Mouse (Mus musculus) embryo, embryonic 10 days (tissue): Measurements from ENCODE around the gene 6330409D20Rik.

ENCODE experiments used
- DNase-seq: peaks from one replicate; pipeline ENCODE4 v3.0.0-alpha.2; 2015; ENCODE audit warnings: low spot score

6330409D20Rik gene

DNA sequence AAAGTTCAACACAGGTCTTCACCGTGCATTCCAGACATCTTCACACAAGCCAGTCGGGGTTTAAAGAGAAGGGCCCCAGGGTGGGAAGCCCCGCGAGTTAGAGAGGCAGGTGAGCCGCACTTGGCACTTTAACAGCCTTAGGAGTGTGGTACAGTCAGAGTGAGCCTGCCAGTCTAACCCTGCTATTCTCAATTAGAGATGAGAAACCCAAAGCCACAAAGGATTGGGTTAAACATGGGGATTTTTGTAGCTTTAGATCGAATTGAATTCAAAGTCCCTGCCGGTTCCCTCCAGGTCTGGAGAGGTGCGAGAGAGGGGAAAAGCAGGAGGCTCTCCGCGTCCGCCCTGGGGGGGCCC is at the start of gene 6330409D20Rik:
Gene 6330409D20Rik, minus strand, starts transcription at position 101 of the 357 bp plus-strand sequence.
- DNase-seq: no peak

DNA sequence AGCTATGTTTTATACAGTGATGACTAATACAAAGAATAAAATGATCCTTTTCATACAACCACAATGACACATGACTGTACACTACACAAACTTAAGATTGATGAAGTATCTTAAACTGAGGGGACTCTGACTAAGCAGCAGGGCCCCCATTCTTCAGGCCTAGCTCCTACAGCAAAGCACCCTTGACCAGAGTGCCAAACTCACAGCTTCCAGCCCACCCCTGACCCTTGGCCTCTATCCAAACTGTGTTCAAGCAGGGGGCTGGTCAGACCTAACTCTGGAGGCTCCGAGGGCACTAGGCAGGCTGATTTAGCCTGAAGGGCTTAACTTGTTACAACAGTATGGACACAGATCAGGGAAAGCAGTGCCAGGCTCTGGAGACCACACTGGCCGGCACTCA is 47.8 kb upstream of the 6330409D20Rik start:
- DNase-seq: no peak

- peak; percentile 35 for DNase-seq
Measured at GRCm38 (mm10) chr2:32787176-32787575, 46.4 kb upstream of the 6330409D20Rik start.

DNA sequence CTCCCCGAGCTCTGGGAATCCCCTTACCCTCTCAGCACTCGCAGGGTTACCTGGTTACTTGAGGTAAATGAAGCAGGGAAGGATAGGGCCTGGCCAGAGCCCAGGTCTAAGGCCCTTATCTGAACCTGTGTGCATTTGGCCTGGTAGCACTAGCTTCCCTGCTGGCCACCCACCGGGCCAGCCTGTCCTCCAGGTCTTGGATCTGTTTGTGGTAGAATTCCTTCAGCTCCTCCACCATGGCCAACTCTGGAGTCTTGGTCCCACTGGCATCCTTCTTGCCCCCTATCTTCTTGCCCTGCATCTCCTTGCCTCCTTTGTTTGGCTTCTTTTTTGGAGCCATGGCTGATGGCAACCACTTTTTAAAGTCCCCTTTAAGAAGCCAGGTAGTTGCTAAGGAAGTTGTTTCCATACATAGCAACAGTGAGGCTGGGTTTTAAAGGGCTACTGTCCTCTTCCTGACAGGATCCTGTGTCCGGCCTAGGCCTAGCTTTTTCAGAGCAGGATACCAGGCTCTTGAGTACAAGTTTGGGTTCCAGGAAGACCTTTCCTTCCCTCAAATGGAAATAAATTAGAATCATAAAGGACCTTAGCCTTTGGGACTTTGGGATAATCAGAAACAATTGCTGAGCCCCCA is 43.3 kb upstream of the 6330409D20Rik start, which contains the start of gene Cfap157:
Gene Cfap157, minus strand, starts transcription at position 381 of the 634 bp plus-strand sequence.
- DNase-seq: no peak

- DNase-seq: no peak
Measured at GRCm38 (mm10) chr2:32781710-32782109, 40.9 kb upstream of the 6330409D20Rik start.

DNA sequence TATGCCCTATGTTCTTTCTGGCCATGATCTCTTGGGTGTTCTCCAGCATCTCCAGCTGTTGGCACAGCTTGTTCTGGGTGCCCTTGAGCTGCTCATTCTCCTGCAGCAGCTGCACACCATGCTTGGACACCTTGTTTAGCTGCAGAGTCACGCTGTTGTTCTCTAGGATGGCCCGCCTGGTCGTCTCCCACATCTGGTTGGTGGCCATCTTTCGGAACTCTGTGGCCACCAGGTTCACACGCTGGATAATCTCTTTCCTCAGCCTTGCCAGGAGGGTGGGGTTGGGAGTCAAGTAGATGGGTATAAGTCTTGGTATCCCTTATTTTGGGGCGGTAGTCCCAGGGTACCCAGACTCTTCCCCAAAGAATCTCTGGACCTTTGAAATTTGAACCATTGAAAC is 38.9 kb upstream of the 6330409D20Rik start:
- no peak for DNase-seq

GRCm38 (mm10) chr2:32779131-32779530 is 38.3 kb upstream of the 6330409D20Rik start:
- DNase-seq: peak; percentile 83

DNA sequence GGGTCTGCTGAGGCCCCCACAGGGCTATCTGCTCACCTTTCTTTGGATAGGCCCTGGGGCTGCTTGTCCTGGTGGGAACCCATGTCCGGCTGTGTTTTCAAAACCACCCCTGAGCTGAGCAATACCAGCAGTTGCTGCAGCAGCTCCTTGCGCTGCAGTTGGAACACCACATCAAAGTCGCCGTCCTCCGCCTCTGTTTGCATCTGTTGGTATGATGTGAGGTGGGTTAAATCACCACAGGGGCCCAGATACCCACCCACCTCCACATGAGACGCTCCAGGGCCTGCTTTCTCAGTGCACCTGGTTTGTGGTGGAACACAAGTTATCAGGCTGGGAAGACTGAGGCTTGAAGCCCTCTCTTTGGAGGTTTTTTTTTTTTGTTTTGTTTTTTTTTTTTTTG is 37.3 kb upstream of the 6330409D20Rik start:
- no peak for DNase-seq

- peak; percentile 38 for DNase-seq
Measured at GRCm38 (mm10) chr2:32776192-32776591, 35.4 kb upstream of the 6330409D20Rik start.

DNA sequence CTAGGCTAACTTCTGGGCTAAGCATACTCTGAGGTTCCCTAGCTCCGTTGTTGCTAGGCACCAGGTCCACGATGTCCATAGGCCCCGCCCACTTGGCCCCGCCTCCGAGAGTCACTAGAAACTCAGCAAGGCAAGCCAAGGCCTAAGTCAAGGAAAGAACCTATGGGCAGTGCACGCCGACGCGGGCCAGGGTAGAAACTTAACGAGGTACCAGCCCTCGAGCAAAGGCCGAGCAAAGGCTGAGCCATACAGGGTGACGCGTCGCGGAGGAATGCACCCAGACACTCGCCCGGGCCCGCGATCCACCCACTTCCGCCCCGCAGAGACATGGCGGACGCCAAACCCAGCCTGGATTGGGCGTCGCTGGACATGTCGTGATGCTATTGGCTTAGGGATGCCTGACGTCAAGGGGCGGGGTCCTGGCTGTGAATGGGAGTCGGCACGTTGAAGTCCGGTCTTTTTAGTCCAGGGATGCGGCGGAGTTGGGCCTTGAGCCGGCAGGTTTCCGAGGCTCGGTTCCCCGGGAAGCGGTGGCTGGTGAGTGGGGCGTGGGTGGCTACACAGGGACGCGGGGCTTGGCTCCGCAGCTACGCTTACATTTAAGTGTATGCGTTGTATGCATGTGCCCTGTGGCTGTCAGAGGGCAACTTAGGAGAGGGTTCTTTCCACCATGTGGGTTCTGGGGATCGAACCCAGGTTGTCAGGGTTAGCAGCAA is 34.7 kb upstream of the 6330409D20Rik start, which contains the start of the genes Ttc16 and Ptrh1:
Gene Ttc16, minus strand, starts transcription at position 275 of the 716 bp plus-strand sequence.
Gene Ptrh1, plus strand, starts transcription at position 428 of the 716 bp plus-strand sequence.
- DNase-seq: peak; percentile 99

- no peak for DNase-seq
Measured at GRCm38 (mm10) chr2:32772626-32773279, 31.9 kb upstream of the 6330409D20Rik start.

- peak; percentile 39 for DNase-seq
Measured at GRCm38 (mm10) chr2:32771886-32772285, 31.1 kb upstream of the 6330409D20Rik start.

- peak; percentile 60 for DNase-seq
Measured at GRCm38 (mm10) chr2:32769327-32770085, 28.7 kb upstream of the 6330409D20Rik start.

- no peak for DNase-seq
Measured at GRCm38 (mm10) chr2:32768661-32769285, 28.0 kb upstream of the 6330409D20Rik start.

DNA sequence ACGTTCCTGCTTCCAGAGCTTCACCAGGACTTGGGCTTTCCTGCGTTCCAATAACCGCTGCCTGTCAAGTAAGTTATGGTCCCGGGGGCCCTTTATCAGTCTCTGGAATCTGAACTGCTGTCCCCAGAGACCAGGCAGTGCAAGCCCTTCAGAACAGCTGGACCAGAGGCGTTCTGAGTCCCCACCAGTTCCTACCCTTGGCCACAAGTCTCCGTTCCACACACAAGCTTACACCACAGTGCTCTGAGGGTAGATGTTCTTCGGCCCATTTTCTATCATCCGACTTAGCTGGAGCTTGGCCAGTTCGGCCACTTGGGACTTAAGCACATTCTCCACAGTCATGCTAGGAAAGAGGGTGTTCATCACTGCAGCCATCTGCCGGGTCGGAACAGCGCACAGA is 26.4 kb upstream of the 6330409D20Rik start:
- DNase-seq: no peak

DNA sequence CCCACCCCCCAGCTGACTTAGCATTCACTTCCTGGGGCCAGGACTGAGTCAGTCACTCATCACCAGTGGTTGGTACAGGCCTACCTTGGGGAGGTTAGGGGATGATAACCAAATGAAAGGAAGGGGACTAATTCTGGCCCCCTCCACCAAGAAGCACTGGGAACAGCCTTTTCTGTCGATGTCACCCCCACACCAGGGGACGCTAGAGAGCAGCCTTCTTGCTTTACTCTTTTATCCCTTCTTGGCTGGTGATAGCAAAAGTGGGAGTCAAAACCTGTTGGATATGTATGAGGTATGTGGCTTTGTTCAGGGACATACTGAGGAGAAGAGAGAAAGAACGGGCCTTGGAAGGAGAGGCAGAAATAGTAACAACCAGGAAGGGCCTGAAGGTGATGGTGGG is 22.5 kb upstream of the 6330409D20Rik start:
- DNase-seq: no peak

DNA sequence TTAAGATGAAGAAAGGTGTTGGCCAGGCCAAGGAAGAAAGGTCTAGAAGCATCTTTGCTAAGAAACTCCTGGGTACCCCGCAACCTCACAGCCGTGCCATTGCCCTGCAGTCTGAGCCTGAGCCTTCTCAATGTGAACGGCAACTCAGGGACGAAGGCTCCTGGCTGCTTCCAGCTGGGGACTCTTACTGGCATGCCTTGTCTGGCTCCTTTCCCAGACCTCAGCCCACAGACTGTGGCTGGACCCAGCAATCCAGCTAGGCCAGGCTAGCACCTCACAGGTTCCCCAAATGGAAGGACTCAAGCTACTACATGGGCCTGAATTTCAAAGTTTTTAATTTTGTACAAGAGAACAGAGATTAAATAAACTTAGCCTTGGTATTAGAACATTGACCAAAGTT is 21.0 kb upstream of the 6330409D20Rik start:
- DNase-seq: no peak

- DNase-seq: no peak
Measured at GRCm38 (mm10) chr2:32761361-32761760, 20.5 kb upstream of the 6330409D20Rik start.

DNA sequence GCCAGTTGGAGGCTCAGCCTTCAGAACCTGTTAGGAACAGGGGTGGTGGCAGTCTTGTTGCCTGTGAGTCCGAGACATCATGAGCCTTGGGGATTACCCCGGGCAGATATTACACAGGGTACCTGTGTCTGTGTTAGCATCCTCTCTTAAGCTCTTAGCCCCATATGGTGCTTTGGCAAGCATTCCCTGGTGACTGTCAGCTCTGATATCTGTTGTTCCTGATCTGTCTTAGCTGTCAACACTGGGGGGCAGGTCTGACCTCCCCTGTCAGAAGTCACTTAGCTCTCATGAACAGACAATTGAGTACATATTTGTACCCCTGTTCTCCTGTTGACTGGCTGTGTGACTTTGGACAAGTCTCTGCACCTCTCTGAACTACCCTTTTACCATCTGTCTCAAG is 18.2 kb upstream of the 6330409D20Rik start:
- no peak for DNase-seq

DNA sequence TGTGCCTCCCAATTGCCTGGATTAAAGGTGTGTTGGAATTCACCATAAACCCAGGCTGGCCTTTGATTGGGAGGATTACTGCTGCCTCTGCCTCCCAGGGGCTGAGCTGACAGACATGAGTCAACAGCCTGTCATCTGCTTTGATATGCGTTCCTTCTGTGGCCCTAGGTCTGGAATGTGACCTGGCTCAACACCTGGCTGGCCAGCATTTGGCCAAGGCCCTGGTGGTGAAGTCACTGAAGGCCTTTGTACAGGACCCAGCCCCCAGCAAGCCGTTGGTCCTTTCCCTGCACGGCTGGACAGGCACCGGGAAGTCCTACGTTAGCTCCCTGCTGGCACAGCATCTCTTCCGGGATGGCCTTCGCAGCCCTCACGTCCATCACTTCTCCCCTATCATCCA is 17.7 kb upstream of the 6330409D20Rik start:
- no peak for DNase-seq

- peak; percentile 99 for DNase-seq
Measured at GRCm38 (mm10) chr2:32757056-32757845, 16.4 kb upstream of the 6330409D20Rik start, which contains the start of gene Tor2a. Tor2a (plus strand) TSS chr2:32757234.
